Mouse (Mus musculus) cerebellum, postnatal 4 days (tissue): Measurements from ENCODE around the gene Ube2cbp.

Source experiments
- DNase-seq, 2 experiments: peaks; one replicate each; pipeline ENCODE4 v3.0.0; 2022; ENCODE audit warnings: low spot score in 2 of 2, mixed read lengths in 1 of 2

Gene Ube2cbp

GRCm38 (mm10) chr9:86324772-86325171, 140.0 kb downstream of the Ube2cbp start:
- no peak for DNase-seq

- DNase-seq, result no peak
These were observed 145.1 kb downstream of the Ube2cbp start for GRCm38 (mm10) chr9:86319516-86320140.

- no peak for DNase-seq
These were observed 149.1 kb downstream of the Ube2cbp start for GRCm38 (mm10) chr9:86315700-86316099.

GRCm38 (mm10) chr9:86308616-86309015, 156.1 kb downstream of the Ube2cbp start:
- DNase-seq, result no peak

GRCm38 (mm10) chr9:86306556-86306955, 158.2 kb downstream of the Ube2cbp start:
- DNase-seq, result peak in 1 of 2 experiments; percentile 26

- DNase-seq, result no peak
These were observed 163.3 kb downstream of the Ube2cbp start for GRCm38 (mm10) chr9:86301407-86301806.

GRCm38 (mm10) chr9:86298596-86298995, 166.2 kb downstream of the Ube2cbp start:
- DNase-seq, result no peak

- DNase-seq, result no peak
These were observed 166.6 kb downstream of the Ube2cbp start for GRCm38 (mm10) chr9:86298131-86298530.

- no peak for DNase-seq
These were observed 167.8 kb downstream of the Ube2cbp start for GRCm38 (mm10) chr9:86296683-86297638.

GRCm38 (mm10) chr9:86287570-86287954, 177.2 kb downstream of the Ube2cbp start:
- DNase-seq, result no peak

- no peak for DNase-seq
These were observed 177.8 kb downstream of the Ube2cbp start for GRCm38 (mm10) chr9:86286830-86287569.

GRCm38 (mm10) chr9:86282555-86282954, 182.2 kb downstream of the Ube2cbp start:
- DNase-seq, result no peak

- DNase-seq, result no peak
These were observed 183.6 kb downstream of the Ube2cbp start for GRCm38 (mm10) chr9:86281147-86281467.

- DNase-seq, result no peak
These were observed 184.1 kb downstream of the Ube2cbp start for GRCm38 (mm10) chr9:86280461-86281146.

GRCm38 (mm10) chr9:86269541-86269940, 195.2 kb downstream of the Ube2cbp start:
- no peak for DNase-seq

- DNase-seq, result no peak
These were observed 198.1 kb downstream of the Ube2cbp start for GRCm38 (mm10) chr9:86266658-86267057.
